Mouse (Mus musculus) bone marrow macrophage, adult 2 months (primary cell): ENCODE results near the gene Diaph2.

Experiments
- CTCF ChIP-seq: IDR thresholded peaks from 2 replicates; pipeline ENCODE4 v1.5.1; 2012; ENCODE audit warnings: low read depth, mild to moderate bottlenecking, low read length, moderate library complexity
- POLR2A ChIP-seq: IDR thresholded peaks from 2 replicates; pipeline ENCODE4 v1.6.1; 2012; ENCODE audit warnings: mild to moderate bottlenecking, low read depth, low read length, borderline replicate concordance

DNA sequence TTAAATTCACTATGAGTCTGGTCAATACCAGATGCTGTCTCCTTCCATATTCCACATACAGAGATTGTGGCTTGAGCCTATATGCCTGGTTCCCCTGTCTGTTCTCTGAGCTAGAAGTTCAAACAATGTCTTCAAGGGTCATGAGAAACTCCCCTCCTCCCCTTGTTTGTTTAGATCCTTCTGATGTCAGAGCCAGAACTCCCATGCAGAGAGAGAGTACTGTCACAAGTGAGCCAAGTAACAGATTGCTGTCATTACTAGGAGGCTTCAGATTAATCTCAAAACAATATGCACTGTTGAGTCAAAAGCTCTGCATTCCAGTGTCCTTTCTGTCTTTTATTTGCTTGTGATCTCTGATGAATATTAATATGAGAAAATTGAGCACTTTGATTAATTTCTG, 7.1 kb downstream of the Diaph2 start:
- TF ChIP-seq CTCF (no peak), POLR2A (no peak)
